Mouse (Mus musculus) stomach, embryonic 15.5 days (tissue): ENCODE data around the gene Mknk2. TPM values are rescaled to one million over a fixed set of nuclear protein-coding genes. Genes with fewer than 3 reads are reported as not detected.

ENCODE experiments used
- ATAC-seq: fragments of 200-750 bp; cut with Nextera tagmentation; 2 replicates; pipeline ENCODE4 v1.8.0; 2017; ENCODE audit warnings: low read depth, moderate number of reproducible peaks, moderate TSS enrichment; ENCODE audit not compliant: insufficient read depth, low FRiP score
- H3K27ac ChIP-seq: fragments of 300-500 bp; sonication (generic); 2 replicates; pipeline ENCODE4 v1.5.1; 2015; ENCODE audit warnings: mild to moderate bottlenecking, inconsistent platforms
- H3K27me3 ChIP-seq: fragments of 300-500 bp; sonication (generic); replicated peaks from 2 replicates; pipeline ENCODE4 v1.6.1; 2015; ENCODE audit warnings: inconsistent platforms
- H3K36me3 ChIP-seq: fragments of 300-500 bp; sonication (generic); 2 replicates; pipeline ENCODE4 v1.6.1; 2015; ENCODE audit warnings: inconsistent platforms
- H3K4me1 ChIP-seq: fragments of 300-500 bp; sonication (generic); 2 replicates; pipeline ENCODE4 v1.6.1; 2015; ENCODE audit warnings: inconsistent platforms
- H3K4me2 ChIP-seq: fragments of 300-500 bp; sonication (generic); 2 replicates; pipeline ENCODE4 v1.6.1; 2015; ENCODE audit warnings: mild to moderate bottlenecking, inconsistent platforms
- H3K4me3 ChIP-seq: fragments of 300-500 bp; sonication (generic); replicated peaks from 2 replicates; pipeline ENCODE4 v1.5.1; 2015; ENCODE audit warnings: inconsistent platforms
- H3K9ac ChIP-seq: fragments of 300-500 bp; sonication (generic); 2 replicates; pipeline ENCODE4 v1.6.1; 2015; ENCODE audit warnings: inconsistent platforms
- H3K9me3 ChIP-seq: fragments of 300-500 bp; sonication (generic); 2 replicates; pipeline ENCODE4 v1.6.1; 2016; ENCODE audit warnings: inconsistent platforms
- WGBS: fragments of 180-500 bp; shearing (Covaris S2); methylation state at CpG from one replicate; pipeline ENCODE4 v1.1.7; 2015; 5-methylcytosine and 5-hydroxymethylcytosine counted together
- polyA plus RNA-seq: library from polyadenylated mRNA; unstranded; fragments of >200 nt; fragmentation: Nextera tagmentation; extraction: Ambion mirVana; gene quantifications from 2 replicates; pipeline ENCODE4 v1.2.1, GENCODE M21; 2015

Mknk2 gene
- polyA plus RNA-seq, 1 experiment from 2014 or later = 86.3 TPM

DNA sequence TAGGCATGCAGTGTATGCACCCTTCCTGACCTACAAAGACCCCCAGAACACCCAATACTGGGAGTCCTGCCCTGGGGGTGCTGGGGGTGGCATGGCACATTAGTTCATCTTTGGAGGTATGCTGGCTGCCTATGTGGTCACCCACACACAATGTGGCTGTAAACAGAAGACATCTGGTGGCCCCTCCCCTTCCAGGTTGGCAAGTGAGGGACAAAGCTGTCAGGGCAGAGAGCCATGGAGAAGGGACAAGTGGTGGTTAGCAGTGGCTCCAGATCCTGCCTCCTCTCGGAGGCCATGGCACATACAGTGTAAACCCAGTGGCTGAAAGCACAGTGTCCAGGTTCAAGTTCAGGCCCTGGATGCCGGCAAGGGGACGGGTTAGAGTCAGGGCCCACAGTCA is 8.7 kb upstream of the Mknk2 start:
- no peak overlapping the region for H3K9ac ChIP-seq
- no peak overlapping the region for H3K4me2 ChIP-seq
- no peaks in the 10 kb centered on the region for H3K9me3 ChIP-seq
- H3K36me3 ChIP-seq = peaks cover 43% of the 10 kb centered on the region
- no peaks in the 10 kb centered on the region for H3K4me1 ChIP-seq
- ATAC-seq = no peak
- H3K27ac ChIP-seq = no peak overlapping the region
- no peaks in the 10 kb centered on the region for H3K27me3 ChIP-seq
- WGBS = 88% methylated on average over 3 of the region's 3 CpGs
- no peak overlapping the region for H3K4me3 ChIP-seq

DNA sequence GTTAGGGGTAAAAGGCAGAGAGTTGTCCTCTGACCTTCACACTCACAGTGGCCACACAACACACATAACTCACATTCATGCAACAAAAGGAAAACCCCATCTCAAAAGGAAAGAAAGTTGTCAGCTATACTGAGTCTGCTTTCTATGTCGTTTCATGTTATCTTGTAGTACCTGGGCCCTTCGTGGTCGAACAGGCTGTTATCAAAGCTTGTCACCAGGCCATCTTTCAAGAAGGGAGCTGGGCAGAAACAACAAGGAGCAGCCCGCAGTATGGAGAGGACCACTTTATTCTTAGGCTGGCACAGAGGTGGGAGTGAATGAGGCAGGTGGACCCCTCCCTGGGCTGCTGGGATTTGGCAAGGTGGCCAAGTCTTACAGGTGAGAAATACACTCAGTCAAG is 7.1 kb upstream of the Mknk2 start:
- H3K9ac ChIP-seq = no peak overlapping the region
- H3K4me1 ChIP-seq = no peaks in the 10 kb centered on the region
- 81% methylated on average over 4 of the region's 4 CpGs for WGBS
- ATAC-seq = no peak; the same call in 1 of the 2 replicates
- H3K4me3 ChIP-seq = no peak overlapping the region
- no peak overlapping the region for H3K4me2 ChIP-seq
- H3K9me3 ChIP-seq = no peaks in the 10 kb centered on the region
- H3K27ac ChIP-seq = no peak overlapping the region
- peaks cover 38% of the 10 kb centered on the region for H3K36me3 ChIP-seq
- H3K27me3 ChIP-seq = no peaks in the 10 kb centered on the region

DNA sequence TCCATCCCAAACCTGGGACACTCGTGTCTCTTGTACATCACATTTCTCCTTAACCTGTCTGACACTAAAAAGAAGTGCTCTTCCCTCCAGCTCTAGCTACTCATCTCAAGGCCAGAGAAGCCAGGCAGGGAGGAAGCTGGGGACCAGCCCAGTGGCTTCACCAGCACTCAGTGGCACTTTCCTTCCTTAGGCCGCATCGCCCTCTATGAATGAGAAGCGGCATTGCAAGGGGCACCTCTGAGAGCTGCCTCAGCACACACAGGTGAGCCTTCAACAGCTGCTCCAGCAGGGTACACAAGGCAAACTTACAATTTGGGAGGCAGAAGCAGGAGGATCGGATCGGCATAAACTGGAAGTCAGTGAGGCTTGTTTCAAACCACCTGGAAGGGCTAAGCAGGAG is 6.3 kb upstream of the Mknk2 start:
- no peaks in the 10 kb centered on the region for H3K9me3 ChIP-seq
- ATAC-seq = peak; percentile 21; the same call in 1 of the 2 replicates
- no peak overlapping the region for H3K27ac ChIP-seq
- WGBS = 50% methylated on average over 6 of the region's 6 CpGs
- no peak overlapping the region for H3K4me3 ChIP-seq
- H3K9ac ChIP-seq = no peak overlapping the region
- H3K36me3 ChIP-seq = peaks cover 31% of the 10 kb centered on the region
- no peak overlapping the region for H3K4me2 ChIP-seq
- H3K4me1 ChIP-seq = 0 out of 2 replicates have a peak, but pooled peaks cover 7% of the 10 kb centered on the region
- H3K27me3 ChIP-seq = no peaks in the 10 kb centered on the region

DNA sequence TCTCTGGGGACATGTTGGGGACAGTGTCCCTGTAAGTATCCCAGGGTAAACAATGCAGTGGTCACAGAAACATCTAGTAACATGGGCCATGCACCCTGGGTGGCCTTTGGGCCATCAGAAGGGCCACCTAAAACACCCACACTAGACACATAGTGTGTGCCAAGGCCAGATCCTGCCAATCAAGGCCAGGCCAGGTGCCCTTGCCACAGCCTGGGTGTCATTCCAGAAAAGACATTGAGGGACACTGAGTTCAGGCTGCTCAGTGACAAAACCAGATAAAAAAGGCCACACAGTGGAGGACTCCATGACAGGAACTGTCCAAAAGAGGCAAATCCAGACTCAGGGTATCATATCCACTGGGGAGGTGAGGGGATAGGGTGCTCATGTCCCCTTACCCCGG is 5.7 kb upstream of the Mknk2 start:
- no peak overlapping the region for H3K9ac ChIP-seq
- peaks cover 12% of the 10 kb centered on the region; the same call in 1 of the 2 replicates for H3K4me1 ChIP-seq
- WGBS = 94% methylated on average over 1 of the region's 1 CpGs
- no peaks in the 10 kb centered on the region for H3K27me3 ChIP-seq
- peaks cover 29% of the 10 kb centered on the region for H3K36me3 ChIP-seq
- no peak overlapping the region for H3K4me3 ChIP-seq
- H3K4me2 ChIP-seq = no peak overlapping the region
- no peak overlapping the region for H3K27ac ChIP-seq
- ATAC-seq = no peak
- H3K9me3 ChIP-seq = no peaks in the 10 kb centered on the region

DNA sequence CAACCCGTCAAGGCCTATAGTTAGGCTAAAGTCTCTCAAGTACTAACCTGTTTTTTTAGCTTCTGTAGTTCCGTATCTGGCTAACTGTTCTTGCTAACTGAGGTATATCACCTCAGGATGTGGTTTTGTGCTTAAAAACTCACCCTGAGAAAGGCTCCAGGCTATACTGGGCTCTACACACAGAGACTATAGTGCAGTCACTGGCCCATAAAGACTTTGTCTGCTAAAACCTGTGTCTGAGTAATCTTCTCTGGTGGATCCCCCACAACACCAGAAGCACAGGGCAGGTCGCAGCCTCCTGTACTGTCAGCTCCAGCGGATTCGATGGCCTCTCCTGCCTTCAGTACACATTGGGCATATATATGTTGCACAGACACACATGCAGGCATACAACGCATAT is 4.1 kb upstream of the Mknk2 start:
- H3K9me3 ChIP-seq = no peaks in the 10 kb centered on the region
- H3K4me2 ChIP-seq = no peak overlapping the region
- no peak overlapping the region for H3K27ac ChIP-seq
- H3K4me1 ChIP-seq = peaks cover 29% of the 10 kb centered on the region
- no peak for ATAC-seq
- peaks cover 25% of the 10 kb centered on the region for H3K36me3 ChIP-seq
- no peak overlapping the region for H3K9ac ChIP-seq
- no peaks in the 10 kb centered on the region for H3K27me3 ChIP-seq
- H3K4me3 ChIP-seq = no peak overlapping the region
- 91% methylated on average over 6 of the region's 6 CpGs for WGBS

DNA sequence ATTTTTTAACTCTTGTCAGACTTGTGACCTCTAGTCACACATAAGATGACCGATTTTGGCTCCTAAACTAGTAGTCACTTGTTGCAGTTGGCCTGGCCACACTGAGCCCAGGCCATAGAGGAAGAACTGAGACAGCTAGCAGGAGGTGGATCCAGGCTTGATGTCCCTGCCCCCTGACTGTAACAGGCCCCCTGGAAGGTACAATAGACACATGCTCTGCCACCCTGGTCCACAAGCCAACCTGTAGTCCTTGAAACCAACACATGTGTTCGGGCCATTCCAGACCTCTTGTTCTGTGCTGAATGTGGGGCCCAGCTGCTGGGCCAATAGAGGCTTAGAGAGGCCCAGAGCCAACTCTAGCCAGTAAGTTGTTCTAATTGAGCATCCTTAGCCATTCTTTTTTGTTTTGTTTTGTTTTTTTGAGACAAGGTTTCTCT is 2.4 kb upstream of the Mknk2 start:
- H3K36me3 ChIP-seq = peaks cover 14% of the 10 kb centered on the region
- no peaks in the 10 kb centered on the region for H3K27me3 ChIP-seq
- WGBS = 85% methylated on average over 2 of the region's 2 CpGs
- H3K9ac ChIP-seq = no peak overlapping the region
- H3K4me2 ChIP-seq = no peak overlapping the region
- H3K4me1 ChIP-seq = peaks cover 30% of the 10 kb centered on the region
- H3K4me3 ChIP-seq = no peak overlapping the region
- no peaks in the 10 kb centered on the region for H3K9me3 ChIP-seq
- no peak for ATAC-seq
- peak overlapping the region; percentile 99 for H3K27ac ChIP-seq

DNA sequence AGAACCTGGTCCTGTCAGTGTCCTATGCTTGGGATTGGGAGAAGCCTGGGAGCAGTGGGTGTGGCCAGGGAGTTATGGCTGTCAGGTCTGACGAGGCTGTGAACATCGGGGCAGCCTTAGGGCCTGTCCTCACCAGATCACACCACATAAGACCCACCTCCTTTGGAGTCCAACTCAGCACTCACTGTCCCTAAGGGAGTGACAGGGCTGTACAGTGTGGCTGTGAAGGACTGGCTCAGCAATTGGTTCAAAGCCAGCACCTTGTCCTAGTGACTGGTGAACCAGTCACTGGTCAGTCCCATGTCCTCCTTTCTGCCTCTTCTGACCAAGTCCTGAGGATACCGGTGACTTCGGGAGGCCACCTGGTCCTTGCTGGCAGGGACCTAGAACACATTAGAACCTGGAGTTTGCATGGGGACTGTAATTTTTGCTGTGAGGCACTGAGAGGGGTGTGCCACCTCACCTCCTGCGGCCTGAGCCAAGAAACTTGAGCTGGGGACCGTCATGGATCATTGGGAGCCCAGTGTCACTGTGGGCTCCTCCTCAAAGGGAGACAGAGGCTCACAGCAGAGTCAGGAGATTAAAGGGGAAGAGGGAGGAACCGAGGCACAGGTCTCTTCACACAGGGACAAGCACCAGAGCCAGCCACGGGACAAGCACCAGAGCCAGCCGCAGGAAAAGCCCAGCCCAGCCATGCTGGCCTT is 1.8 kb upstream of the Mknk2 start:
- 62% methylated on average over 9 of the region's 9 CpGs for WGBS
- H3K9ac ChIP-seq = no peak overlapping the region
- no peak for ATAC-seq

DNA sequence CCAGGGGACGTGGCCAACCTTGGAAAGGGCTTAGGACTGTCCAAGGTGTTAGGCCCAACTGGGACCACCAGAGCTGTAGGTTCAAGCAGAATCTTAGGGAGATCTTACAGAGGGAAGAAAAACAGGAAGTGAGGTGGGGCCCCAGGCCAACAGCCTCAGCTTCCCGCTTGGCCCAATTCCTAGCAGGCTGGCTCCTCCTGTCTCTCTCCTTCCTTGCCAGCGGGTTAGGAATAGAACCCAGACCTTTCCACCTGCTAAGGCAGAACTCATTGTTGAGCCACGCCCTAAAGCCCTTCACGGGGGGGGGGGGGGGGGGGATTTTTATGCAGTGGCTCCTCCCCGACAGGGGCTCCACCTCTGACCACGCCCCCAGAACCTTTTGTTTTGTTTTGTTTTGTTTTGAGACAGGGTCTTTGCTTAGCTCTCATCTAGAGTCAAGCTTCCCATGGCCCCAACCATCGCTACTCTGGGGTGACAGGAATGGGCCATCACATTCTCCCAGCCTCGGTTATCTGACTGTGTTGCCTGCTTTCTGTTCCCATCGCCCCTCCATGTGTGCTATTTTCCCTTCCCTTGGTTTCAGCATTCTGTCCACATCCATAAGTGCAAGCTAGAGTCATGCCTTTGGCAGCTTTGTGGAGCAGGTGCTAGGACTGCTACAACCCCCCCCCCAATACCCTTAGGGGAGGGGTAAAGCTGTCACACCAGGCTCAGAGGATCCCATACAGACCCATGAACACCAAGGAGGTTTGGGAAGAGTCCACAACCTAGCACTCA is 877 bp upstream of the Mknk2 start:
- Histone ChIP-seq H3K4me2 (peak overlapping the region; percentile 84), H3K27ac (peak overlapping the region; percentile 99), H3K4me1 (peaks cover 45% of the 10 kb centered on the region), H3K9me3 (no peaks in the 10 kb centered on the region), H3K9ac (no peak overlapping the region), H3K27me3 (no peaks in the 10 kb centered on the region), H3K4me3 (no peak overlapping the region), H3K36me3 (peaks cover 7% of the 10 kb centered on the region; the same call in 1 of the 2 replicates)
- no peak for ATAC-seq
- WGBS = 41% methylated on average over 10 of the region's 10 CpGs

More for the DNA sequence above, 1.8 kb upstream of the Mknk2 start:
- Histone ChIP-seq H3K4me3 (no peak overlapping the region), H3K4me2 (no peak overlapping the region), H3K36me3 (peaks cover 10% of the 10 kb centered on the region; the same call in 1 of the 2 replicates), H3K4me1 (peaks cover 36% of the 10 kb centered on the region), H3K9me3 (no peaks in the 10 kb centered on the region), H3K27me3 (no peaks in the 10 kb centered on the region), H3K27ac (peak overlapping the region; percentile 99)

DNA sequence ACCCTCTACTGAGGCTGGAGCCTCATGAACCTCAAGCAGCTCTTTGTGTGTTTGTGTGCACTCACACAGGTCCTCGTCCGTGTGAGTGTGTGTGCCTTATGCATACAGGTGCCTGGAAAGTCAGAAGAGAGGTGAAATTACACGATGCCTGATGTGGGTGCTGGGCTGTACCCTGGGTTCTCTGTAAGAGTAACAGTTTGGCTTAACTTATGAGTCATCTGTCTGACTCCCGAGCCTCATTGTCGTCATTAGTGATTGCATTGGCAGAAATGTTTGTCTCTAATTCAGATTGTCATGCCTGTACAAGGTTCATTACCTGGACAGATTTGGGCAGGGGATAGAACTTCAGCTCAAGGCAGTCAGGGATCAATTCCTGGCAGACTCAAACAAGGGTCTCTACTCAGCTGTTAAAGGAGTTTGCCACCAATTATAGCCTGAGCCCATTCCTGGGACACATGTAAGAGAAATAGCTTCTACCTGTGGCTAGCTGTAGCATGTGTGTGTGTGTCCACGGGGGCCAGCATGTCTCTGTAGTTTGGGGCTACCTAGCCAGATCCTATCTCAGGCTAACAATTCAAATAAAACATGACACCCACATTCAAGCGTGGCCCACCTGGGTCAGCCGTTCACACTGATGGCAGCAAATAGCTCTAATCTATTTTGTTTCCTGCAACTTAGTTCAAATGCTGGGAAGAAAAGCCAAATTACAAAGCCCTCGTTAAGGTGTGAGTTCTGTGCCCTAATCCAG is 610 bp downstream of the Mknk2 start:
- WGBS = 24% methylated on average over 9 of the region's 9 CpGs
- Histone ChIP-seq H3K36me3 (no peaks in the 10 kb centered on the region), H3K27ac (peak overlapping the region; percentile 99), H3K4me1 (peaks cover 60% of the 10 kb centered on the region), H3K27me3 (no peaks in the 10 kb centered on the region), H3K9ac (peak overlapping the region; percentile 72), H3K9me3 (no peaks in the 10 kb centered on the region), H3K4me2 (peak overlapping the region; percentile 84), H3K4me3 (peak overlapping the region; percentile 77)
- no peak for ATAC-seq

DNA sequence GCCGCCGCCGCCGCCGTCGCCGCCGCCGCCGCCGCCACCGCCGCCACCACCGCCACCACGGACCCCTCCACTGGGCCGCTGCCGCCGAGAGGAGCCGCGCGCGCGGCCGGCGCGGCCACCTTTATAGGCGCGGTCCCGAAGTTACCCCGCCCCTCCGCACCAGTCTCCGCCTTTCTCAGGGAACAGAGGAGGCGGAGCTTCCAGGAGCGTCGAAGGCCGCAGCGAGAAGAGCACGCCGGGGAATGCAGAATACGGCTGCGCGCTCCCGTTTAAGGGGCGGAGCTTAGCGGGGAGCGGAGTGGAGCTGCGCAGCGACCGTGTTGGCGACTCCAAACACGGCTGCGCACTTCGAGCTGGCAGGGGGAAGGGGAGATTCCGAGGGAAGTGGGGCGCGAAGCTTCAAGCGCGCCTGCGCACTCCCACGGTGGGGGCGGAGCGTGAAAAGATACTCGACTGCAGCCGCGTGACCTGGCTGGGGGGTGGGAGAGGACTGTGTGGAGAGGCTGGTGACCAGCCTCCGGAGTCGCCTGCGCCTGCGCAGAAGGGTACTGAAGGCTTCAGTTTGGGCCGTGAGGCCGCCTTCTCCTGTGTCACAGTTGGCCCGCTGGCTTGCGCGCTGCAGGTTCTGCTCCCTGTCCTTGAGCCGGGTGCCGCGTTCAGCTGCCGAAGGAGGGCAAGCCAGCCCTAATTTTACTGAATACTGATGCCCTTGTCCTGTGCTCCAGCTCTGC is 1.5 kb downstream of the Mknk2 start:
- Histone ChIP-seq H3K9me3 (no peaks in the 10 kb centered on the region), H3K4me3 (peak overlapping the region; percentile 77), H3K27ac (peak overlapping the region; percentile 99), H3K9ac (peak overlapping the region; percentile 82), H3K4me2 (peak overlapping the region; percentile 84), H3K36me3 (peaks cover 3% of the 10 kb centered on the region; the same call in 1 of the 2 replicates), H3K27me3 (no peaks in the 10 kb centered on the region), H3K4me1 (peaks cover 63% of the 10 kb centered on the region)
- under 1% methylated on average over 60 of the region's 78 CpGs for WGBS
- ATAC-seq = peak; percentile 90
